Mouse (Mus musculus) neural tube, embryonic 14.5 days (tissue): ENCODE measurements around the gene Cry2. TPM values are rescaled to one million over a fixed set of nuclear protein-coding genes. Genes with fewer than 3 reads are reported as not detected.
A peak's percentile ranks its signal among the peaks of the same experiment; 100 is the strongest.

ENCODE experiments used
- ATAC-seq: fragments of 200-750 bp; cut with Nextera tagmentation; 2 replicates; pipeline ENCODE4 v1.8.0; 2017; ENCODE audit warnings: low read depth, mild to moderate bottlenecking, moderate TSS enrichment, moderate library complexity
- H3K27ac ChIP-seq: fragments of 300-500 bp; sonication (generic); 2 replicates; pipeline ENCODE4 v1.5.1; 2014; ENCODE audit warnings: low read depth, mild to moderate bottlenecking, control low read depth, low read length, moderate library complexity, mixed read lengths
- H3K27me3 ChIP-seq: fragments of 300-500 bp; sonication (generic); 2 replicates; pipeline ENCODE4 v1.6.1; 2014; ENCODE audit warnings: low read length; ENCODE audit not compliant: control insufficient read depth, insufficient read depth
- H3K36me3 ChIP-seq: fragments of 300-500 bp; sonication (generic); 2 replicates; pipeline ENCODE4 v1.6.1; 2014; ENCODE audit warnings: low read length, mixed read lengths; ENCODE audit not compliant: control insufficient read depth, insufficient read depth
- H3K4me1 ChIP-seq: fragments of 300-500 bp; sonication (generic); 2 replicates; pipeline ENCODE4 v1.6.1; 2014; ENCODE audit warnings: low read length; ENCODE audit not compliant: control insufficient read depth, insufficient read depth
- H3K4me2 ChIP-seq: fragments of 300-500 bp; sonication (generic); 2 replicates; pipeline ENCODE4 v1.6.1; 2014; ENCODE audit warnings: mild to moderate bottlenecking, low read depth, low read length, control low read depth
- H3K4me3 ChIP-seq: fragments of 300-500 bp; sonication (generic); 2 replicates; pipeline ENCODE4 v1.5.1; 2014; ENCODE audit warnings: low read depth, low read length, control low read depth, mixed read lengths
- H3K9ac ChIP-seq: fragments of 300-500 bp; sonication (generic); replicated peaks from 2 replicates; pipeline ENCODE4 v1.6.1; 2014; ENCODE audit warnings: low read depth, mild to moderate bottlenecking, control low read depth, low read length, mixed read lengths
- H3K9me3 ChIP-seq: fragments of 300-500 bp; sonication (generic); 2 replicates; pipeline ENCODE4 v1.6.1; 2016; ENCODE audit warnings: low read length; ENCODE audit not compliant: control insufficient read depth
- WGBS: fragments of 180-500 bp; shearing (Covaris S2); extraction: QIAGEN DNeasy Blood & Tissue Kit; methylation state at CpG from one replicate; pipeline ENCODE4 v1.1.7; 2014; 5-methylcytosine and 5-hydroxymethylcytosine counted together
- polyA plus RNA-seq: library from polyadenylated mRNA; unstranded; fragments of >200 nt; fragmentation: Nextera tagmentation; extraction: Ambion mirVana; gene quantifications from 2 replicates; pipeline ENCODE4 v1.2.1, GENCODE M21; 2014

Cry2 gene
- polyA plus RNA-seq, 1 experiment from 2014 or later: 43.5 TPM

DNA sequence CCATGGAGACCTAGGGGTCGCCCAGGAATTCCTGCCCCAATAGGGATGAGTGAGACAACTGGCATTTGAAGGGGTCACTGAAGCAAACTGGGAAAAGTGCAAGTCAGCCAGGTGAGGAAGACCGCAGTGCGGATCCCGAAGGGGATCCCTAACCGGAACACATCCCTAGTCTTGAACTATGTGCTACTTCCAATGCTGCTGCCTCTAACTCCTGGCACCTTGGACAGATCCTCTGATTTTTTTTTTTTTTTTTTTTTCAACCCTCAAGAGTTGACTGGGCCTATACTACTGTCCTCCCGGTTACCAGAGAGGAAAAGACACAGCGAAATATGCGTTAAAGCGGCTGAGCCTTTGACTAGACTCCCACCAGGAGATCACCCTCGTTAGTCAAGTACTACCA lies 44.2 kb downstream of the Cry2 start:
- Histone ChIP-seq H3K9ac (peak overlapping the region; percentile 87; the same call in 1 of the 2 replicates), H3K36me3 (peaks cover 27% of the 10 kb centered on the region), H3K4me3 (peak overlapping the region; percentile 72), H3K4me2 (peak overlapping the region; percentile 58), H3K27me3 (no peaks in the 10 kb centered on the region), H3K4me1 (peaks cover 54% of the 10 kb centered on the region), H3K9me3 (no peaks in the 10 kb centered on the region), H3K27ac (peak overlapping the region; percentile 85)
- WGBS: under 1% methylated on average over 10 of the region's 10 CpGs
- ATAC-seq: peak; percentile 5

DNA sequence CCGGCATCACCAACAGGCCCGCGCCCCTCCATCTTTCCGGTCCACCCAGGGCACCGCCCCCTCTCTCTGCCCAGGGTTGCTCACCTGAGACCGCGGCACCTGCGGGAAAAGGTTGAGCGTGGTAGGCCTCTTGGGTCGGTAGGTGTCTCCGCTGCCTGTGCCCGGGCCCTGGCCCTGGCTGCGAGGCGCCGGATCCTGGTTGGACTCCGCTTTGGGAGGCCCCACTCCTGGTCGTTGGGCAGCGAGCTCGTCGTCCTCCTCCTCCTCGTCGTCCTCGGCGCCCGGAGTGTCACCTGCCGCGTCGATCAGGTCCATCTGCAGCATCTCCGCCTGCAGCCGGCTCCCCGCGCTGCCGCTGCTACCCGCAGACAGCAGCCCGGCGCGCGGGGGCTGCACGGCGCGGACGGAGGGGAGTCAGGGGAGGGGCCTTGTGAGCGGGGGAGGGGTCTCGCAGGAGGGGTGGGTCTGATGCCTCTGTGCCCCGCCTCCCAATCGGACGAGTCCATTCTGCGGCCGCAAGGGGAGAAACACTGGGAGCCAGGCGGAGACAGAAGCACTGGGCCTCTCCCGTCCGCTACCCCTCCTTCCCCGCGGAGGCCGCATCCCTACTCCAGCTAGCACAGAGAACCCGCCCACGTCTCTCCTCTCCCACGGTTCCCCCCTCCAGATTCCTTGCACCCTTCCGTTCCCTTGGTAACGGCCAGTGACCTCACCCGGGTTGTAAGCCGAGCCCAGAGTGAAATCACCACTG lies 44.8 kb downstream of the Cry2 start:
- WGBS: 1% methylated on average over 57 of the region's 62 CpGs
- peak overlapping the region; percentile 85 for H3K27ac ChIP-seq
- peak overlapping the region; percentile 87 for H3K9ac ChIP-seq
- no peaks in the 10 kb centered on the region for H3K27me3 ChIP-seq
- peak overlapping the region; percentile 58 for H3K4me2 ChIP-seq
- peaks cover 54% of the 10 kb centered on the region for H3K4me1 ChIP-seq
- no peaks in the 10 kb centered on the region for H3K9me3 ChIP-seq
- H3K36me3 ChIP-seq: peaks cover 31% of the 10 kb centered on the region
- peak; percentile 94 for ATAC-seq
- peak overlapping the region; percentile 72 for H3K4me3 ChIP-seq

DNA sequence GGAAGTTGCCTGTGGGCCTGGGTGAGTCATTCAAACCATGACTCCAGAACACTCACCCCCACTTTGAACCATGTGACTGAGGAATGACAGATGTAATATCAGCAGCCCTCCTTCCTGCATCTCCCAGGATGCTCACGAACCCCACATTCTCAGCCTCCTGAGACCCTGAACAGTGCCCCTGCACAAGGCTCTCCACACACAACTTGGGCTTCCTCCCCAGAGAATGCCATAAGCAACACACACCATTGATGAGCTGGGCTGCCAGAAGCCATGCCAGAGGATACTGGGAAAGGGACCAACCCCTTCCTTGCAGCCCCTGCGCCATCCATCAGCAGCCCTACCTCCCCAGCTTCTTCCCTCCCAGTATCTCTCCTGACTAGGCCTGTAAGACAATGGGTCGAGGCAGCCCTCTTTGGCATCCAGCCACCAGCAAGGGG lies 45.7 kb downstream of the Cry2 start:
- Histone ChIP-seq H3K4me2 (peak overlapping the region; percentile 58), H3K9me3 (no peaks in the 10 kb centered on the region), H3K27me3 (no peaks in the 10 kb centered on the region), H3K4me3 (peak overlapping the region; percentile 72), H3K9ac (peak overlapping the region; percentile 87), H3K27ac (peak overlapping the region; percentile 85; the same call in 1 of the 2 replicates), H3K36me3 (peaks cover 36% of the 10 kb centered on the region), H3K4me1 (peaks cover 51% of the 10 kb centered on the region)
- 29% methylated on average over 3 of the region's 3 CpGs for WGBS
- no peak for ATAC-seq

DNA sequence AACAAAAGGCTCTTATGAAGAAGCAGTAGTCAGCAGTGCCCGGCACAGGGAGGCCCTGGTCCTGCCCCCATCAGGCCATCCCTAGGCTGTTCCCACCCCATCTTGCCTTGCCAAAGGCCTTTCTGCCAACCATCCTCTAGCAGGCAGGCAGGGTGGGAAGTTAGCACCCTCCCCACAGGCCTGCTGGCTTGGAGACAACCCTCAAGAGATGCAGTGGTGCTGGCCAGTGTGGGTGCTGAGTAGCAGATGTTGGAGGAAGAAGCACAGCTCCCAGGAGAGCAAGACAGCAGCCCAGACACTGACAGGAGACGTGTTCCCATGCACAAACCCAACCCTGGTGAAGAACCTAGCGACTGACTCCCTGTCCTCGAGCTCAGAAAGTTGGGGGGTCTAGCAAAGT lies 46.2 kb downstream of the Cry2 start:
- no peak for ATAC-seq
- Histone ChIP-seq H3K4me1 (peaks cover 47% of the 10 kb centered on the region), H3K9ac (0 out of 2 replicates have a peak overlapping the region, but pooled peaks have one; percentile 28), H3K4me2 (peak overlapping the region; percentile 58), H3K9me3 (no peaks in the 10 kb centered on the region), H3K4me3 (no peak overlapping the region), H3K27ac (no peak overlapping the region), H3K27me3 (no peaks in the 10 kb centered on the region), H3K36me3 (peaks cover 39% of the 10 kb centered on the region)
- WGBS: 68% methylated on average over 4 of the region's 4 CpGs

DNA sequence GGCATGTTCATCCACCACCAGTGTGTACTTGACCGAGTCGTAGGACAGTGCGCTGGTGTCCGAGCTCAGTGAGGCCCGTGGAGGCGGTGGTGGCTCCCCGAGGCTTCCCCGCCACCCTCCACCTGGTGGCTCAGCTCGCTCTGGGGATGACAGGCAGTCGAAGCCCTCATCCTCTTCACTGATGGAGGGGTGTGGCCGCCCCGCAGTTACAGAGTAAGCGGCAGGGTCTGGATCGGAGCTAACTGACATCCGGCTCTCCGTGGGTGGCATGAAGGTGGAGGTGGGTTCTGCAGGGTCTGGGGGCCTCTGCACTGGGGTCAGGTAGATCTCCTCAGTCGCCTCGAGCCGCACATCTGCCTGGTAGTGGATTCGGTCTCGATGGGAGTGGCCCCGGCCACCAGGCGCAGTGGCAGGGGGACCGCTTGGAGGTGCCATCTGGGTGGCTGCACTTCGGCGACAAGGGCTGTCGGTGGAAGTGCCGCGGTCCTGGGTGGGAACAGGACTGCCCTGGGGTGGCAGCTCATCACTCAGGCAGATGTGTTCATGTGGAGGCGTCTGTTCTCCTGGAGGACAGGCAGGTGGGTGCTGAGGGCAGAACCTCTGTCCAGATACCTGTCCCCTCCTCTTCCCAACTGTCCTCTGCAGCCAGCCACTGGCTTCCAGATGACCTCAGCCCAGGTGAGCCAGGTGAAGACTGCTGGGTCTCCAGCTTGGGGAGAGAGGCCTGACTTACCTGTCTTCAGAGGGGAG lies 46.8 kb downstream of the Cry2 start:
- Histone ChIP-seq H3K36me3 (peaks cover 43% of the 10 kb centered on the region), H3K4me2 (peak overlapping the region; percentile 58), H3K27me3 (no peaks in the 10 kb centered on the region), H3K9ac (no peak overlapping the region), H3K4me3 (no peak overlapping the region), H3K4me1 (peaks cover 40% of the 10 kb centered on the region), H3K27ac (no peak overlapping the region), H3K9me3 (no peaks in the 10 kb centered on the region)
- ATAC-seq: no peak
- 93% methylated on average over 30 of the region's 30 CpGs for WGBS

DNA sequence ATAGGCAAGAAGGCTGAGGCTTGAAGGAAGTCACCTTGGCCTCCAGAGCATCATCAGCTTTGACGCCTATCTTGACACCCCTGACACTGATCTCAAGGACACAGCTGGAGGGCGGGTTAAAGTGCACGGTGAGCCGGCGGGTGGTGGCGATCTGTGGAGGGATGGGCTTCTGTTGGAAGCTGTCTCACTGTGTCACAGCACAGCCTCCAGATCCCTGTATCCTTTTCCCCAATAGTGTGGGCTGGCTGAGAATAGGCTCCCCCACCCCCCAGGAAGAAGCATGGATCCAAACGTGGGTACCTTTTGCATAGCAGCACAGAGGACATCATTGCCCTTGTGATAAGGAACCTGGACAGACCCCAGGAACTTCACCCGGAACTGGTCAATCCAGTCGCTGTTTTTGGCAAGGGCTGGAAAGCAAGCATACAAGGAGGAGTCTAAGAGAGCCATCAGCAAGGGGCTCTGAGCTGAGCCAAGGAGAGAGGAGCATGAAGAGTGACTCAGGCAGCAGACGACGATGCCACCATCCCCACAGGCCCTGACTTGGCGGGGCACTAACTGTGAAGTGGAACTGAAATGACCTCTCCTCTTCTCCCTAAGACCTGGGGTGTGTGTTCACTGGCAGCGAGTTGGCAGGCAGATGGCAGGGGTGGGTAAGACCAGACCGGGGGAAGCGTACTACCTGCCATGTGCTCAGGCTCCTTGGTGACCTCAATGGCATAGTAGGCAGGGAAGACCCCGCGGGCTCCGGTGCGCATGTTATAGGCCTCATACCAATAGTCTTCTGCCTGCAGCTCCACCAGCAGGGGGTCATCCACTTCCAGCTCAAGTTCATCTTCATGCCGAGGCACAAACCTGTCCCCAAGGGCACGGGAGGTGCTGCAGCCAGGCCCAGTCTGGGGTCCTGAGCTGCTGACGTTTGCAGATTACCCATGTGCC lies 48.5 kb downstream of the Cry2 start:
- peaks cover 46% of the 10 kb centered on the region for H3K36me3 ChIP-seq
- H3K4me1 ChIP-seq: peaks cover 26% of the 10 kb centered on the region
- no peaks in the 10 kb centered on the region for H3K27me3 ChIP-seq
- H3K4me3 ChIP-seq: no peak overlapping the region
- no peaks in the 10 kb centered on the region for H3K9me3 ChIP-seq
- 88% methylated on average over 22 of the region's 22 CpGs for WGBS
- no peak for ATAC-seq
- no peak overlapping the region for H3K27ac ChIP-seq
- H3K9ac ChIP-seq: no peak overlapping the region
- no peak overlapping the region for H3K4me2 ChIP-seq

DNA sequence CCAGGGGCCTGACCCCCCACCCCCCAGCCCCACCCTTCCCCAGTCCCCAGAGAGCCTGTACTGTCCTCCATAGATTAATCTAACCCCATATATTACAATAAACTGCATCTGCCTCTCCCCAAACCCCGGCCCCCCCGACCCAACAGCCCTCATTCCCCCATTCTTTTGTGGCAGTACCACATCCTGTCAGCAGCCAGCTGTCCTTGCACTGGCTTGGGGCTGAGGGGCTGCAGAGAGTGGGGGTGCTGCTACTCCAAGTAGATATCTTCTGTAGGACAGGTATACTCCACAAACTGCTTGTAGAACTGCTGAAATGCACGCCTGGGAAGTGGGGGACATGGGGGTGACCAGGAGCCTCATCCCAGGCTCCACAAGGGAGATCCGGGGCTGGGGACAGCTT lies 49.7 kb downstream of the Cry2 start:
- H3K27me3 ChIP-seq: no peaks in the 10 kb centered on the region
- no peak for ATAC-seq
- peaks cover 16% of the 10 kb centered on the region for H3K4me1 ChIP-seq
- H3K4me3 ChIP-seq: no peak overlapping the region
- H3K36me3 ChIP-seq: peaks cover 54% of the 10 kb centered on the region
- 72% methylated on average over 4 of the region's 4 CpGs for WGBS
- no peak overlapping the region for H3K27ac ChIP-seq
- H3K4me2 ChIP-seq: no peak overlapping the region
- H3K9me3 ChIP-seq: no peaks in the 10 kb centered on the region
- H3K9ac ChIP-seq: no peak overlapping the region

DNA sequence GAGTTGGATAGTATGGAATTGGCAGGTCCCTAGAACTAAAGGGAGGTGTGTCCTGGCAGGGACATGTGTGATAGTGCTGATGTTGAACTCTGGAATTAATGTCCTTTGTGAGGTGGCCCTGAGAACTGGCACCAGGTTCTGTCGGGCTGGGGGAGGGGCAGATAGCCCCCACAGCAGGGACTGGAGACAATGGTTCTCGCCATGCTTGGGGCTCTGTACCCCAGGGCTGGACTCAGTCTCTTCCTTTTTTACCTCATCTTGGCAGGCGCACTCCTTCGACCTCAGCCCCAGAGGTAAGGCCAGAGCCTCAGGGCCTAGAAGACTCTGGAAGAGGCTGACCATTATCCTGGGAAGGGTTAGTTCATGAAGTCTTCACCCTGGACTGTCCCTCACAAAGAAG lies 51.1 kb downstream of the Cry2 start:
- H3K27ac ChIP-seq: no peak overlapping the region
- H3K4me1 ChIP-seq: peaks cover 7% of the 10 kb centered on the region
- H3K4me2 ChIP-seq: no peak overlapping the region
- WGBS: 85% methylated on average over 4 of the region's 4 CpGs
- no peak overlapping the region for H3K9ac ChIP-seq
- no peaks in the 10 kb centered on the region for H3K27me3 ChIP-seq
- H3K9me3 ChIP-seq: no peaks in the 10 kb centered on the region
- peaks cover 63% of the 10 kb centered on the region for H3K36me3 ChIP-seq
- no peak overlapping the region for H3K4me3 ChIP-seq
- ATAC-seq: no peak
